Mouse (Mus musculus) neural tube, embryonic 14.5 days (tissue): ENCODE results near the gene Fignl2. TPM values are rescaled to one million over a fixed set of nuclear protein-coding genes. Genes with fewer than 3 reads are reported as not detected.

Experiments
- ATAC-seq: fragments of 200-750 bp; cut with Nextera tagmentation; 2 replicates; pipeline ENCODE4 v1.8.0; 2017; ENCODE audit warnings: low read depth, mild to moderate bottlenecking, moderate TSS enrichment, moderate library complexity
- H3K27ac ChIP-seq: fragments of 300-500 bp; sonication (generic); 2 replicates; pipeline ENCODE4 v1.5.1; 2014; ENCODE audit warnings: low read depth, mild to moderate bottlenecking, control low read depth, low read length, moderate library complexity, mixed read lengths
- H3K27me3 ChIP-seq: fragments of 300-500 bp; sonication (generic); 2 replicates; pipeline ENCODE4 v1.6.1; 2014; ENCODE audit warnings: low read length; ENCODE audit not compliant: control insufficient read depth, insufficient read depth
- H3K36me3 ChIP-seq: fragments of 300-500 bp; sonication (generic); 2 replicates; pipeline ENCODE4 v1.6.1; 2014; ENCODE audit warnings: low read length, mixed read lengths; ENCODE audit not compliant: control insufficient read depth, insufficient read depth
- H3K4me1 ChIP-seq: fragments of 300-500 bp; sonication (generic); 2 replicates; pipeline ENCODE4 v1.6.1; 2014; ENCODE audit warnings: low read length; ENCODE audit not compliant: control insufficient read depth, insufficient read depth
- H3K4me2 ChIP-seq: fragments of 300-500 bp; sonication (generic); 2 replicates; pipeline ENCODE4 v1.6.1; 2014; ENCODE audit warnings: mild to moderate bottlenecking, low read depth, low read length, control low read depth
- H3K4me3 ChIP-seq: fragments of 300-500 bp; sonication (generic); 2 replicates; pipeline ENCODE4 v1.5.1; 2014; ENCODE audit warnings: low read depth, low read length, control low read depth, mixed read lengths
- H3K9ac ChIP-seq: fragments of 300-500 bp; sonication (generic); replicated peaks from 2 replicates; pipeline ENCODE4 v1.6.1; 2014; ENCODE audit warnings: low read depth, mild to moderate bottlenecking, control low read depth, low read length, mixed read lengths
- H3K9me3 ChIP-seq: fragments of 300-500 bp; sonication (generic); 2 replicates; pipeline ENCODE4 v1.6.1; 2016; ENCODE audit warnings: low read length; ENCODE audit not compliant: control insufficient read depth
- WGBS: fragments of 180-500 bp; shearing (Covaris S2); extraction: QIAGEN DNeasy Blood & Tissue Kit; methylation state at CpG from one replicate; pipeline ENCODE4 v1.1.7; 2014; 5-methylcytosine and 5-hydroxymethylcytosine counted together
- polyA plus RNA-seq: library from polyadenylated mRNA; unstranded; fragments of >200 nt; fragmentation: Nextera tagmentation; extraction: Ambion mirVana; gene quantifications from 2 replicates; pipeline ENCODE4 v1.2.1, GENCODE M21; 2014

The Fignl2 gene
- polyA plus RNA-seq, 1 experiment from 2014 or later = 0.12 TPM

- ATAC-seq = no peak
- Histone ChIP-seq H3K4me1 (peaks cover 9% of the 10 kb centered on the region; the same call in 1 of the 2 replicates), H3K36me3 (no peaks in the 10 kb centered on the region), H3K27me3 (no peaks in the 10 kb centered on the region), H3K27ac (no peak overlapping the region), H3K9me3 (no peaks in the 10 kb centered on the region), H3K4me3 (no peak overlapping the region), H3K9ac (no peak overlapping the region), H3K4me2 (no peak overlapping the region)
- 37% methylated on average over 11 of the region's 11 CpGs for WGBS
These were observed 18.0 kb downstream of the Fignl2 start for GRCm38 (mm10) chr15:101060280-101060852.

GRCm38 (mm10) chr15:101059570-101060279 lies 18.6 kb downstream of the Fignl2 start:
- no peak for ATAC-seq
- WGBS = 22% methylated on average over 9 of the region's 9 CpGs
- no peak overlapping the region for H3K27ac ChIP-seq

GRCm38 (mm10) chr15:101056225-101056624 lies 22.1 kb downstream of the Fignl2 start:
- no peaks in the 10 kb centered on the region for H3K36me3 ChIP-seq
- H3K9ac ChIP-seq = no peak overlapping the region
- peak; percentile 77; the same call in 1 of the 2 replicates for ATAC-seq
- WGBS = 38% methylated on average over 10 of the region's 10 CpGs
- H3K4me2 ChIP-seq = no peak overlapping the region
- no peak overlapping the region for H3K27ac ChIP-seq
- no peak overlapping the region for H3K4me3 ChIP-seq
- peaks cover 9% of the 10 kb centered on the region; the same call in 1 of the 2 replicates for H3K4me1 ChIP-seq
- peaks cover 7% of the 10 kb centered on the region for H3K27me3 ChIP-seq
- H3K9me3 ChIP-seq = no peaks in the 10 kb centered on the region

More at GRCm38 (mm10) chr15:101059570-101060279, 18.6 kb downstream of the Fignl2 start:
- Histone ChIP-seq H3K4me1 (peaks cover 5% of the 10 kb centered on the region; the same call in 1 of the 2 replicates), H3K27me3 (no peaks in the 10 kb centered on the region), H3K9me3 (no peaks in the 10 kb centered on the region), H3K36me3 (no peaks in the 10 kb centered on the region), H3K4me2 (no peak overlapping the region), H3K4me3 (no peak overlapping the region), H3K9ac (no peak overlapping the region)

- Histone ChIP-seq H3K9ac (no peak overlapping the region), H3K36me3 (no peaks in the 10 kb centered on the region), H3K4me3 (no peak overlapping the region), H3K4me1 (peaks cover 4% of the 10 kb centered on the region; the same call in 1 of the 2 replicates), H3K4me2 (no peak overlapping the region), H3K27me3 (peaks cover 7% of the 10 kb centered on the region), H3K9me3 (no peaks in the 10 kb centered on the region), H3K27ac (no peak overlapping the region)
- 70% methylated on average over 10 of the region's 10 CpGs for WGBS
- no peak for ATAC-seq
These were observed 23.8 kb downstream of the Fignl2 start for GRCm38 (mm10) chr15:101054541-101054940.

- Histone ChIP-seq H3K36me3 (no peaks in the 10 kb centered on the region), H3K4me2 (peak overlapping the region; percentile 47), H3K9ac (peak overlapping the region; percentile 37; the same call in 1 of the 2 replicates), H3K4me3 (peak overlapping the region; percentile 35), H3K27ac (no peak overlapping the region), H3K9me3 (no peaks in the 10 kb centered on the region), H3K4me1 (peaks cover 4% of the 10 kb centered on the region; the same call in 1 of the 2 replicates), H3K27me3 (peaks cover 7% of the 10 kb centered on the region)
- 8% methylated on average over 57 of the region's 65 CpGs for WGBS
- ATAC-seq = no peak
These were observed 24.4 kb downstream of the Fignl2 start for GRCm38 (mm10) chr15:101053832-101054459.

- 0 out of 2 replicates have a peak overlapping the region, but pooled peaks have one; percentile 34 for H3K27ac ChIP-seq
- peaks cover 7% of the 10 kb centered on the region for H3K27me3 ChIP-seq
- H3K36me3 ChIP-seq = no peaks in the 10 kb centered on the region
- peak overlapping the region; percentile 47 for H3K4me2 ChIP-seq
- no peaks in the 10 kb centered on the region for H3K9me3 ChIP-seq
- H3K9ac ChIP-seq = no peak overlapping the region; the same call in 1 of the 2 replicates
- H3K4me1 ChIP-seq = peaks cover 4% of the 10 kb centered on the region; the same call in 1 of the 2 replicates
- peak; percentile 14; the same call in 1 of the 2 replicates for ATAC-seq
- H3K4me3 ChIP-seq = peak overlapping the region; percentile 35
- 7% methylated on average over 87 of the region's 120 CpGs for WGBS
These were observed 25.5 kb downstream of the Fignl2 start for GRCm38 (mm10) chr15:101052560-101053501.

GRCm38 (mm10) chr15:101051869-101052268 lies 26.5 kb downstream of the Fignl2 start:
- H3K27me3 ChIP-seq = peaks cover 15% of the 10 kb centered on the region
- ATAC-seq = no peak
- H3K9me3 ChIP-seq = no peaks in the 10 kb centered on the region
- no peak overlapping the region for H3K27ac ChIP-seq
- no peak overlapping the region for H3K4me2 ChIP-seq
- H3K4me3 ChIP-seq = no peak overlapping the region
- H3K4me1 ChIP-seq = peaks cover 8% of the 10 kb centered on the region; the same call in 1 of the 2 replicates
- no peaks in the 10 kb centered on the region for H3K36me3 ChIP-seq
- 18% methylated on average over 10 of the region's 10 CpGs for WGBS
- no peak overlapping the region for H3K9ac ChIP-seq

- Histone ChIP-seq H3K4me1 (peaks cover 14% of the 10 kb centered on the region; the same call in 1 of the 2 replicates), H3K27ac (no peak overlapping the region), H3K4me2 (no peak overlapping the region), H3K27me3 (peaks cover 33% of the 10 kb centered on the region), H3K9me3 (no peaks in the 10 kb centered on the region), H3K4me3 (no peak overlapping the region), H3K36me3 (no peaks in the 10 kb centered on the region), H3K9ac (no peak overlapping the region)
- 54% methylated on average over 5 of the region's 5 CpGs for WGBS
- ATAC-seq = no peak
These were observed 29.9 kb downstream of the Fignl2 start for GRCm38 (mm10) chr15:101048338-101048896.
